Mouse (Mus musculus): ENCODE results near the gene Gtpbp10. TPM values are rescaled to one million over a fixed set of nuclear protein-coding genes. Genes with fewer than 3 reads are reported as not detected.

Gene Gtpbp10
- polyA plus RNA-seq, 1 experiment from 2014 or later, result 25.0 TPM

DNA sequence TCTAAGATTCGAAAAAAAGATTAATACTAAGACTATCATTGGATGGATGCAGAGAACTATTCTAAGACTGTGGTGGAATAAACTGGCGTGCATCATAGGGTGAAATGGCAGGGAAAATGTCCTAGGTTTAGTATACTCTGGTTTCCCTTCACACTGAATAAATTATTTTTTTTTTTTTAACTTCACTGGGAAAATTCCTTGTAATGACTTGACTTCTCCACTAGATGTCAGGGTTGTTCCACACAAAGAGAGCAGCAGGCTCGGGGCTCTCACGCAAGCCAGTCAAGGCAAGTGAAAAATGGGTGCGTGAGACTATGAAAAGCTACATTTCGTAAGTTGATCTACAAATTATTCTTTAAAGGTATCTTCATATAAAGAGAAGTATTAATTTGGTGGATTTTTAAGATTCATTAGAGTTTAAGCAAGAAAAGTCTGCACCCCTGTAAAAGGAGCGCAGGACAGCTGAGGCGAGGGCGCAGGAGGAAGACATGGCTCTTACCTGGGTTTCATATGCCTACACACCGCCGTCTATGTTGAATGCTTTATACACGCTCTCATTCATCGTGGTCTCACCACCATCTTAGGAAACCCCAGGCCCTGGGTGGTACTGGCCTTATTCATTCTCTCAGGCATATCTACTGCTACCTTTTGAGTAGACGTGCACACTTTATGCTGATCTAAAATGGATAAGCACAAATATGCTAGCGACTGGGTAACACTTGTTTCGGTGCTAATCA, 64.9 kb downstream of the Gtpbp10 start:
- 41% methylated on average over 16 of the region's 16 CpGs for WGBS
- H3K4me1 ChIP-seq, result no peaks in the 10 kb centered on the region
- H3K9me3 ChIP-seq, result no peaks in the 10 kb centered on the region
- no peaks in the 10 kb centered on the region for H3K36me3 ChIP-seq
- no peak overlapping the region for H3K4me2 ChIP-seq (replicated peaks)
- no peak overlapping the region for H3K4me3 ChIP-seq
- H3K9ac ChIP-seq, result no peak overlapping the region
- no peak overlapping the region for H3K27ac ChIP-seq
- peaks cover 9% of the 10 kb centered on the region; the same call in 1 of the 2 replicates for H3K27me3 ChIP-seq
- no peak; the same call in 1 of the 2 replicates for ATAC-seq (ENCODE audit: low FRiP score, low read depth)

DNA sequence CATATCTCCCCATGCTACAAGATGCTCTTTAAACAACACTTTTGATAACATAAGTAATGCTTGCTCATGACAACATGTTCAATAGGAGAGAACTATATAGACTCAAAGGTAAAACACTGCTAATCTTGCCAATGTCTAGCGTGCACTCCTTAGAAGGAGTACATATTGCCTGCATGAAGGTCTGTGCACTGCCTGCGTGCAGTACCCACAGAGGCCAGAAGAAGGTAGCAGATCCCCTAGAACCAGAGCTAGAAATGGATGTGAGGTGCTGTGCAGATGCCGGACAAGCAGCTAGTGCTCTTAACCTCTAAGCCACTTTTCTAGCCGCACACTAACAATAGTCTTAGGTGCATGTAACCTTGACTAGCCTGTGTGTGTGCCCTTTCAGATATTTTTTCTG, 67.2 kb downstream of the Gtpbp10 start:
- Histone ChIP-seq H3K4me3 (no peak overlapping the region), H3K4me2 (replicated peaks) (no peak overlapping the region), H3K27me3 (peaks cover 9% of the 10 kb centered on the region; the same call in 1 of the 2 replicates), H3K9me3 (no peaks in the 10 kb centered on the region), H3K9ac (no peak overlapping the region), H3K27ac (no peak overlapping the region), H3K4me1 (no peaks in the 10 kb centered on the region), H3K36me3 (no peaks in the 10 kb centered on the region)
- ATAC-seq (ENCODE audit: low FRiP score, low read depth), result no peak
- 91% methylated on average over 4 of the region's 4 CpGs for WGBS

Other genes starting within 250 kb of the Gtpbp10 start
- gene Cdk14, start 139.2 kb downstream of the Gtpbp10 start, polyA plus RNA-seq (2015; fragmentation: Nextera tagmentation; extraction: Ambion mirVana), result 23.0 and 23.2 TPM in 2 replicates
- gene 1700015F17Rik, start 80.4 kb downstream of the Gtpbp10 start, polyA plus RNA-seq (2015; fragmentation: Nextera tagmentation; extraction: Ambion mirVana), result not detected in 2 replicates
- 21.9 TPM in 2 replicates for gene Cldn12, start 44.6 kb downstream of the Gtpbp10 start, polyA plus RNA-seq (2015; fragmentation: Nextera tagmentation; extraction: Ambion mirVana)
- gene Gm8773, start 14.3 kb upstream of the Gtpbp10 start, polyA plus RNA-seq (2015; fragmentation: Nextera tagmentation; extraction: Ambion mirVana), result 0.78 and 0.79 TPM in 2 replicates
- 2.5 and 2.7 TPM in 2 replicates for gene Cfap69, start 104.7 kb upstream of the Gtpbp10 start, polyA plus RNA-seq (2015; fragmentation: Nextera tagmentation; extraction: Ambion mirVana)
- 7.4 and 7.5 TPM in 2 replicates for gene Steap2, start 135.0 kb upstream of the Gtpbp10 start, polyA plus RNA-seq (2015; fragmentation: Nextera tagmentation; extraction: Ambion mirVana)
- gene Steap1, start 189.8 kb upstream of the Gtpbp10 start, polyA plus RNA-seq (2015; fragmentation: Nextera tagmentation; extraction: Ambion mirVana), result 5.0 and 5.8 TPM in 2 replicates